Mouse (Mus musculus) kidney, adult 2 months (tissue): ENCODE data around the gene Ctnna3. TPM values are rescaled to one million over a fixed set of nuclear protein-coding genes. Genes with fewer than 3 reads are reported as not detected.
A peak's percentile ranks its signal among the peaks of the same experiment; 100 is the strongest.

ENCODE experiments used
- DNase-seq: peaks from one replicate; pipeline ENCODE4 v3.0.0; 2021
- H3K27ac ChIP-seq: fragments of 200-500 bp; 2 replicates; pipeline ENCODE4 v1.5.1; 2012; ENCODE audit warnings: low read depth, low read length, control low read depth, inconsistent platforms; ENCODE audit not compliant: insufficient read depth
- H3K27me3 ChIP-seq: fragments of 200-500 bp; replicated peaks from 2 replicates; pipeline ENCODE4 v1.6.1; 2012; ENCODE audit warnings: mild to moderate bottlenecking, moderate library complexity, low read length, inconsistent platforms; ENCODE audit not compliant: control insufficient read depth, insufficient read depth
- H3K36me3 ChIP-seq: fragments of 200-500 bp; 2 replicates; pipeline ENCODE4 v1.6.1; 2012; ENCODE audit warnings: mild to moderate bottlenecking, moderate library complexity, low read length, inconsistent platforms; ENCODE audit not compliant: control insufficient read depth, insufficient read depth
- H3K4me1 ChIP-seq: fragments of 200-500 bp; 2 replicates; pipeline ENCODE4 v1.6.1; 2011; ENCODE audit warnings: low read length; ENCODE audit not compliant: control insufficient read depth, insufficient read depth
- H3K4me3 ChIP-seq: fragments of 200-500 bp; 2 replicates; pipeline ENCODE4 v1.5.1; 2011; ENCODE audit warnings: mild to moderate bottlenecking, low read depth, low read length, control low read depth; ENCODE audit not compliant: insufficient read depth
- CTCF ChIP-seq: fragments of 200-500 bp; conservative IDR thresholded peaks from 2 replicates; pipeline ENCODE4 v1.5.1; 2011; ENCODE audit warnings: low read depth, mild to moderate bottlenecking, control low read depth, low read length, moderate library complexity, mixed read lengths; ENCODE audit not compliant: insufficient read depth, insufficient read length
- POLR2A ChIP-seq: fragments of 200-500 bp; IDR thresholded peaks from one replicate; pipeline ENCODE4 v1.6.1; 2011; ENCODE audit warnings: low read depth, low read length, control low read depth
- WGBS: fragments of 180-500 bp; shearing (Covaris S2); methylation state at CpG from one replicate; pipeline ENCODE4 v1.1.7; 2018; 5-methylcytosine and 5-hydroxymethylcytosine counted together
- polyA plus RNA-seq: library from polyadenylated mRNA; depleted of rRNA; stranded (reverse); fragments of >200 nt; gene quantifications from 2 replicates; pipeline ENCODE4 v1.2.3, GENCODE M21; 2012

The Ctnna3 gene
- polyA plus RNA-seq, 1 experiment, result 0.09 TPM

- H3K27me3 ChIP-seq, result no peaks in the 10 kb centered on the region
- no peaks in the 10 kb centered on the region for H3K4me1 ChIP-seq
- TF ChIP-seq CTCF (peak; percentile 93), POLR2A (no peak)
- H3K27ac ChIP-seq, result no peak overlapping the region
- no peak overlapping the region for H3K4me3 ChIP-seq
- whole genome bisulfite sequencing, result 6% methylated on average over 14 of the region's 14 CpGs
- DNase-seq, result peak; percentile 72
- no peaks in the 10 kb centered on the region for H3K36me3 ChIP-seq
These were observed 152.7 kb downstream of the Ctnna3 start for GRCm38 (mm10) chr10:63582608-63583007.

- TF ChIP-seq POLR2A (no peak), CTCF (no peak)
- no peaks in the 10 kb centered on the region for H3K4me1 ChIP-seq
- no peaks in the 10 kb centered on the region for H3K27me3 ChIP-seq
- H3K4me3 ChIP-seq, result no peak overlapping the region
- H3K36me3 ChIP-seq, result no peaks in the 10 kb centered on the region
- H3K27ac ChIP-seq, result no peak overlapping the region
- DNase-seq, result no peak
- WGBS, result 65% methylated on average over 20 of the region's 20 CpGs
These were observed 154.0 kb downstream of the Ctnna3 start for GRCm38 (mm10) chr10:63583798-63584374.

DNA sequence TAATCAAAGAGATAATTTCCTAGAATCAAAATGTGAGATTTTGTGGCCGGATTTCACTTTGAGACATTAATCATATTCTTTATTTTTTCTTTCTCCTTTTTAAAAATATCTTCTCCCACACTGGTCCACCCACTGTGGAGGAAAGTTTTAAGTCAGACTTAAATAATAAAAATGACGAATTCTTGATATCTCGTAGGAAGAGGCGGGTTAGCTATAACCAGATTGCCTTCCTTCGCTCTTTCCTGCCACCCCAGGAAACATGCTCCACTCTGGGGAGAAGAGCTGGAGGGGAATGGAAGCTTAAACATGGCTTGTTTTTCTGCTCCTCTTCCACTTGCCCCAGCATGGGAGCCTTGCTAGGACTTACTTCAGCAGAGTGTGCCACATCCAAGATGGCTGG lies 169.5 kb downstream of the Ctnna3 start:
- no peaks in the 10 kb centered on the region for H3K4me1 ChIP-seq
- no peak overlapping the region for H3K27ac ChIP-seq
- TF ChIP-seq POLR2A (no peak), CTCF (no peak)
- no peak overlapping the region for H3K4me3 ChIP-seq
- no peaks in the 10 kb centered on the region for H3K36me3 ChIP-seq
- no peaks in the 10 kb centered on the region for H3K27me3 ChIP-seq
- no peak for DNase-seq
- WGBS, result 66% methylated on average over 5 of the region's 5 CpGs

DNA sequence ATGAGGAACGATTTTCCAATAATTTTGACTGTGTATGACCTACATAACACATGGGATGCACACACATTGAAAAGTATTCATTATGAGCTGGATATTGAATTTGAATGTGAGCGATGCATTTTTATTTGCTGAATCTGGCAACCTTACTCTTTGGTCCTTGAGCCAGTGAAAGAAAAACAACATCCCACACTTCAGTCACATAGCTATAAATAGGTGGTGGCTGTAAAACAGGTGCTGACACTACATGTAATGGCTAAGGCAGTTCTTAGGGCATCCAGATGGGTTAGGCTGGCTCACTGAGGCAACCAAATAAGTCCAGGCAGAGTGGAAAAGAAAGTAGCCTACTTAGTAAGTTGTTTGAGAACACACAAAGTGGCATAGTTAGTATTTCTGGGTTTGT lies 171.3 kb downstream of the Ctnna3 start:
- Histone ChIP-seq H3K27me3 (no peaks in the 10 kb centered on the region), H3K27ac (no peak overlapping the region), H3K4me3 (no peak overlapping the region), H3K4me1 (no peaks in the 10 kb centered on the region), H3K36me3 (no peaks in the 10 kb centered on the region)
- no peak for DNase-seq
- no peak for TF ChIP-seq CTCF
- WGBS, result 74% methylated on average over 2 of the region's 2 CpGs

DNA sequence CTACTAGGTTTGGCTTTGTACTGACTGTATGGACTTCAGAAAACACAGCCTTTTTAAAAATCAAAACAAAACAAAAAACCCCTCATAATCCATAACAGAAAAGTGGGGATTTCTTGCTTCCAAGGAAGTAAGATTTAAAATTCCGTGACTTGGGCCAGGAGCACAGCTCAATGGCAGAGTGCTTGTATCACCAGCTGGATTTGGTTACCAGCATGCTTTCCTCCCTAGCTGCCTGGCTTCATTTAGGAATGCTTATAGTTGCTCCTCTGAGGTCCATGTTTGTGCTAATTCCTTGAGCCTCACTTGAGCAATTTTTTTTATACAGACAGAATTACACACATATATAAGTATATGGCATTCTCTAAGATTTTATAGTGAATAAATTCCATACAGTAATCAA lies 198.6 kb downstream of the Ctnna3 start:
- Histone ChIP-seq H3K36me3 (no peaks in the 10 kb centered on the region), H3K4me1 (no peaks in the 10 kb centered on the region), H3K27ac (no peak overlapping the region), H3K4me3 (no peak overlapping the region), H3K27me3 (no peaks in the 10 kb centered on the region)
- DNase-seq, result no peak
- 39% methylated on average over 1 of the region's 1 CpGs for WGBS
- TF ChIP-seq POLR2A, result no peak
- TF ChIP-seq CTCF, result no peak

DNA sequence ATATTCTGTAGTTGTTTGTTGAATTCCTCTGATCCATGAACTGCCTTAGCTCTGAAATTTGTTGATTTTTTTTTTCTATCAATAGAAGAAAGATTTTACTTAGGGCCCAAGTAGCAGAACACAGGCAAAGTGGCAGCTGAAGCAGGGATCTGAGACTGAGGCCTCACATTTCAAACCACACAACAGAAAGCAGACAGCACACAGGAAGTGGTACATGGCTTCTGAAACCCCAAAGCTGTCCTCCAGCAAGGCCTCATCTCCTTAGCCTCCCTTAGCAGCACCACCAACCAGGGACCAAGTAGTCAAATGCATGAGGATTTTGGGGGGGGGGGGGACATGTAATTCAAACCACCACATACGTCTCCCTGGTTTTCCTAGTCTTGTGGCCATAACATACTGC lies 204.0 kb downstream of the Ctnna3 start:
- Histone ChIP-seq H3K4me1 (no peaks in the 10 kb centered on the region), H3K27ac (no peak overlapping the region), H3K27me3 (no peaks in the 10 kb centered on the region), H3K4me3 (no peak overlapping the region), H3K36me3 (no peaks in the 10 kb centered on the region)
- 97% methylated on average over 1 of the region's 1 CpGs for WGBS
- DNase-seq, result no peak
- TF ChIP-seq POLR2A, result no peak
- no peak for TF ChIP-seq CTCF

DNA sequence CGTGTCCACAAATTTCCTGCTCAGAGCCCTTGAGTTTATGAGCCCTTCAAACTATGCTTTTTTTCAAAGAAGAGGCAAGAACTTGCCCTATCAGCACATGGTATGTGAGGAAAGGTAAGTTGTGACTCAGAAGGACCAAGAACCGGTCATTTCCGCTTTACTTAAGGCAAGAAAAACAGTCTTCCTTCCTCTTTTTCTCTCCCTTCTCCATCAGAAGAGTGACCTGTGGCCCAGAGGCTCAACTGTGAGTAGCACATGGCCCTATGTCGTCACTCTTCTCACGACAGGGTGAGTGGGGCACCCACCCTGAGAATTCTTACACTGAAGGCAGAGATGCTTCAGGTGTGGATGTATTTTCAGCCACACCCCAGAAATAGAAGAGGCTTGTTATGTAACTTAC lies 208.1 kb downstream of the Ctnna3 start:
- no peak overlapping the region for H3K27ac ChIP-seq
- H3K36me3 ChIP-seq, result no peaks in the 10 kb centered on the region
- H3K27me3 ChIP-seq, result no peaks in the 10 kb centered on the region
- WGBS, result 61% methylated on average over 5 of the region's 5 CpGs
- DNase-seq, result no peak
- no peak for TF ChIP-seq CTCF
- no peak for TF ChIP-seq POLR2A
- H3K4me1 ChIP-seq, result no peaks in the 10 kb centered on the region
- no peak overlapping the region for H3K4me3 ChIP-seq
